Mouse (Mus musculus): ENCODE measurements at regions not wholly inside any gene's neighbourhood (a gene's known extent, or its start where the extent isn't known, plus 50 kb on each side); places are given as distances from the start of the nearest gene placed in this dataset.
A peak's percentile ranks its signal among the peaks of the same experiment; 100 is the strongest.
"Not testable (repeated sequence)": the region's sequence is repeated elsewhere in the genome, so short reads cannot be mapped to it uniquely, and the experiment has no call there.

DNA sequence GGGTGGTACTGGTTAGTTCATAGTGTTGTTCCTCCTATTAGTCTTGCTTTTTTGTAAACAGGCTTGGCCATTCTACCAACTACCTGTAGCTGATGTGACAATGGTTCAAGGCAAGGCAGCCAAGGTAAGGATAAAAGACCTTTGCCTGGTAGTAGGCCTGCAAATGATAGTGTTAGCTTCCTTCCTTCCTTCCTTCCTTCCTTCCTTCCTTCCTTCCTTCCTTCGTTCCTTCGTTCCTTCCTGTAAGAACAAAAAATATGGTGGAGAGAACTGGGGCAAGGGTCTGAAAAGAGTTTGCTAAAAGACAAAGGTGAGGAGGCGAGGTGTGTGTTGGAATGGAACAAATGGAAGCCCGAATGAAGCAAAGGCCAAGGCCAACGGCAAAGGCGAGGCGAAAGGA, 84.8 kb upstream of the Ezh2 start:
- DNase-seq = not testable (repeated sequence)

DNA sequence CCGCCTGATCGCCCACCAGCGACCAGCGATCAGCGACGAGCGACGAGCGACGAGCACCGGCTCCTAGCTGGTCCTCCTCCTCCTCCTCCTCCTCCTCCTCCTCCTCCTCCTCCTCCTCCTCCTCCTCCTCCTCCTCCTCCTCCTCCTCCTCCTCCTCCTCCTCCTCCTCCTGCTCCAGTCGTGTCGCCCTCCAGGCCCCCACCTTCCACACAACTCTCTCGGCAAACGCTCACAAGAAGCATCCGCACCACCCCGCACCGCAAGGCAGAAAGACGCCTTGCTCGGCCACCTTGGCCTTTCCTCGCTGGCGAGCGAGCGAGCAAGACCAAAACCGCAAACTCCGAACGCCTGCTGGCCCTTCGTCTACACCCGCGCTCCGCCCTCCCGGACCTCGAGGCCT, 77.6 kb upstream of the Ezh2 start:
- DNase-seq = peak; percentile 64

DNA sequence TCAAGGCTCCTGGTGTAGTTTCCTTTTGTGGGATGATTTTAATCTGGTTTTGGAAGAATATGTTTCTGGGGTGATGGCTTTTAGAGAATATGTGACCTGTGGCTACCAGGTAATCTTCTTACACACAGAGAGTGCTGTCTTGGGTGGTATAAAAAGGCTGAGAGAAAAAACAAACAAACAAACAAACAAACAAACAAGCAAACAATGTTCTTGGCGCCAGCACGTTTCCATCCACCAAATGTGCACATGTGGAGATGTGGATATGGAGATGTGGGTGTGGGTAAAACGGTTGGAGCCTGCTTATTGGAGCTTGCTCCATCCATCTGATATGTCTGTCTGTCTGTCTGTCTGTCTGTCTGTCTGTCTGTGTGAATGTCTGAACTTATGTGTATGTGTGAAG, 57.7 kb upstream of the Ezh2 start:
- peak; percentile 70 for DNase-seq

DNA sequence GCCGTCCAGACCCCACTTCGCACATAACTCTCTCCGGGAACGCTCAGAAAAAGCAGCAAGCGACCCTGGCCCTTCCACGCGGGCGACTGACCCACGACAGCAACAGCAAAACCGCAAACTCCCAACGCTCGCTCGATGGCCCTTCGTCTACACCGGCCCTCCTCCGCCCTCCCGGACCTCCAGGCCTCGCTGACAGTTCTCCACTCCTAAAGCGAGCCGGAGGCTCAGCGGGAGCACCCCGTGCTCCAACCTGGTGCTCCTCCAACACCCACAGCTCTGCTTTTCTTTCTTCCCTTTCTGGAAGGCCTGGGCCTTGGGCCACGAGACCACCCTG, 56.2 kb upstream of the Ezh2 start:
- not testable (repeated sequence) for DNase-seq

DNA sequence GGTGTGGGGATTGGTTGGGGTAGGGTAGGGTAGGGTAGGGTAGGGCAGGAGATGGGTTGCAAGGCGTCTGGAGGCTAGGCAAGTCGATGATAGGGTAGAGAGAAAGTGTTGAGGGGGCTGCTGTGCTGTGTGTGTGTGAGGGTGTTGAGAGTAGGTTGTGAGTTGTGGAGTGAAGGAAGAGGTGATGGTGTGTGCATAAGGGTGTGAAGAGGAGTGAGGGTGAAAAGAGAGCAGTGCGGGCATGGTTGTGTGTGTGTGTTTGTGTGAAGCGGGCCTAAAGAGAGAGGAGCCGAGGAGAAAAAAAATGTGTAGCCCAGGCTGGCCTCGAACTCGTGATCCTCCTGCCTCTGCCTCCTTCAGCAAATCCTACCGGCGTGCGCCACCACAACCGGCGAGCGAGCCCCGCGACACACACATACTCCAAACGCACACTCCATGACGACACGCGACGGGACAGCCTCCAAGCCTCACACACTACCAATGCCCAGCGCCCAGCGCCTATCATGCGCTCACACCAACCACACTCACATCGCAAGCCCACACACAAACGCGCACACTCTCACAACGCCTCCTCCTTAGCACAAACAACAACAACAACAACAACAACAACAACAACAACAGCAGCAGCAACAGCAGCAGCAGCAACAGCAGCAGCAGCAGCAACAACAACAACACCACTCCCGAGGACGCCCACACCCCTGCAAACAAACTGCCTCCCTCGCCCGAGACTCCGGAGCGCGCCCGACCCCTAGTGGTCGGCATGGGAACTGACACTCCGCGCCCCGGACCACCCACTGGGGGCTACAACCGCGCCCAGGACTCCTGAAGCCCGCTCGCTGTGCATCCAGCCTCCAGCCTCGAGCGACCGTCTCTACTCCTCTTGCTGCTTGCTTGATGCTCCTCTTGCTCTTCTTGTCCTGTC, 55.6 kb upstream of the Ezh2 start:
- peak; percentile 97 for DNase-seq

DNA sequence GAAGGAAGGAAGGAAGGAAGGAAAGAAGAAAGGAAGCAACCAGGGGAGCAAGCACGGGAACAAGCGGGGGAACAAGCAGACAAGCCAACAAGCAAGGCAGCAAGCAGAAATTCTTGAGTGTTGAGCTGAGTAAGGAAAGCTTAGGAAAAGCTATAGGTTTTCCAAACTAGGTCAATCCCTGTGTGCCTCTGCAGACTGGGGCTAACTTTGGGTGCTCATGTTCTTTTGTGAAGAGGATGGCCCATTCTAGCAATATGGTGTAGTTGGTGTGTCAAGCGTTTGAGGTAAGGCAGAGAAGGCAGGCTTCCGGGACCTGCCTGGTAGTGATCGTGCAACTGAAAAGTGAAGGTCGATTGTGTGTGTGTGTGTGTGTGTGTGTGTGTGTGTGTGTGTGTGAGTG, 54.8 kb upstream of the Ezh2 start:
- DNase-seq = peak; percentile 23

DNA sequence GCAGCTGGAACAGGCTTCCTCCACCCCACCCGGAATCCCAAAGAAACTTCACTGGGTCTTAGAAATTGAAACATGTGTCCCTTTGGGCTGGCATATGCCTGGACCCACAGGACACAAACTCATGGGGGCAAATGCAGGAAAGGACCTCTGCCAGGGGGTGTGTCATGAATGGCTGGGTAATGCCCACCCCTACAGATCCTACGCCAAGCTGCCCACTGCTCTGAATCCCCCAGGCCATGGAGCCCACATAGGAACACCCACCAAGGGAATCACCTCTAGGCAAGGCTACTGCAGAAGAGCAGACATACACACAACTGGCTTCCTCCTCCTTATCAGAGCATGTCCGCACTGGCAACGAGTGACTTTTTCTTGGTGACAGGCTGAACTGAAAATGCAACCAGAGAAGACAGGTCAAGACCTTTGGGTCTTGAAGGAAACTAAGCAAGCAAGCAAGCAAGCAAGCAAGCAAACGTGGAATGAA, 54.4 kb upstream of the Ezh2 start:
- DNase-seq = peak; percentile 20

DNA sequence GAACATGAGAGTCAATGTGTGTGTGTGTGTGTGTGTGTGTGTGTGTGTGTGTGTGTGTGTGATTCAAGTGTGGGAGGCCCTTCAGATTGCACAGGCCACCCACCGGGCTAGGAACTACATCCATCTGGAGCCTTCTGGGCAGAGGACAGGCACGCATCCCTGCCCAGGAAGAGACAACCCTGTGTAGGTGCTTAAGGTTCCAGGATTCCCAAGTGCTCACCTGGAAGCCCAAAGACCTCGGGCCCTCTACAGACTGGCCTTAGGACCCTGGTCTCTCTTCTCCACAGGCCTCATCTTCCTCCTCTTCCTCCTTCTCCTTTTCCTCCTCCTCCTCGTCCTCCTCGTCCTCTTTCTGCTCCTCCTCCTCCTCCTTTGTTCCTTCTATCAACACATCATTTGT, 53.8 kb upstream of the Ezh2 start:
- DNase-seq = no peak

DNA sequence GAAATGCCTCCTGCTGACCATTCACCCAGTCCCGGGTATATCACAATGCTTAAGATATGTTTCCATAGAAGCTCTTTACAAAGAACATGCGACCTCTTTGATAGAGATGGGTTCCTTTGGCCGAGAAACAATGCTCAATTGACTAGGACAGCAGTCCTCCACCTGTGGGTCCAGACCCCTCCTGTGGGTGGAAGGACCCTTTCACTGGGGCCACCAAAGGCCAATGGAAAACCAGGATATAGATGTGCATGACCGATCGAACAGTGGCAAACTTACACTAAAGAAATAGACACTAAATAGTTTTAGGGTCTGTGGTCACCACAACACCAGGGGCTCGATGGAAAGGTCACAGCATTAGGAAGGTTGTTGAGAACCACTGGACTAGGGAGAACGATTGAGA, 53.2 kb upstream of the Ezh2 start:
- no peak for DNase-seq

DNA sequence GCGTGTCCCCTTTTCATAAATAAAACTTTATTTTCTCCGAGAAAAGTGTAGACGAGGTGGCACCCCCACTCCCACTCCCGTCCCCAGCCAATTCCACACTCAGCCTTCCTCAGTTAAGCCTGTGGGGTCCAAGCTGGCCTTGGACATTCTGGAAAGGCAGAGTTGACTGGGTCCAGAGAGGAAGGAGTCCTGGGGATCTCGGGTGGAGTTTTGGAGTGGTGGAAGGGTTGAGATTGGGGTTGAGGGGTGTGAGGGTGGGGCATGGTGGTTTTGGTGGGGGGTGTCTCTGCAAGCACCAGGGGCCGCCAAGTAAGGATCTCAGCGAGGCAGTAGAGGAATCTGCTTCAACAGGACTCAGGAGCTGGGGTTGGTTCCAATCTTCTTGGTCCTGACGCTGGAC, 52.7 kb upstream of the Ezh2 start:
- DNase-seq = no peak

DNA sequence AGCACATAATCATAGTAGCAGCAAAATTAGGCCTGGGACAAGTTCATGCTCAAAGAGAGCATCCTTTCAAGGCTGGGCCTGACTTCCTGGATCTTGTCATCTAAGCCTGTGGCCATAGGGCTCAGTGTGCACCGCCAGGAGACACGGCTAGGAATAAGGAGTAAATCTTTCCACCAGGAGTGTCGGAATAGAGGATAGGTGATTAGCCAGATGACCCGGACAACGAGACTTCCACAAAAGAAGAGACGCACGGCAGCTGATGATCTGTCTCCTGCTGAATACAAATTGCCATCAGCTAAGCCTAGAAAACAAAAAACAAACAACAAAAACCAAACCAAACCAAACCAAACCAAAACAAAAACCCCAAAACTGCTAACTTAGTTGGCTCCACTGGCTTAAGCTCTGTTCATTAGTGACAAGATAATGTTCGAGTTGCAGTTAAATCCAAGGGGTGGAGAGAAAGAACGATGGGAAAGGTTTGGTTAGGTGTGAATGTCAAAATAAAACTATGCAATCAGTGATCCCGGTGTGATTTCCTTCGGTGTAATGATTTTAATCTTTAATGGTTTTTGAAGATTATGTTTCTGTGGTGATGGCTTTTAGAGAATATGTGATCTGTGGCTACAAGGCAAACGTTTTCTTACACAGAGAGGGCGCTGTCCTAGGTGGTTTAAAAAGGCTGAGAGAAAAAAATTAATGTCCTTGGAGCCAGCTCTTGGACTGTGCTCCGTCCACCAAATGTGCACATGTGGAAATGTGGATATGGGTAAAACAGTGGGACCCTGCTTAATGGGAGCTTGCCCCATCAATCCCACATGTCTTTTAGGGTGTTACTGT, 51.8 kb upstream of the Ezh2 start:
- no peak for DNase-seq

DNA sequence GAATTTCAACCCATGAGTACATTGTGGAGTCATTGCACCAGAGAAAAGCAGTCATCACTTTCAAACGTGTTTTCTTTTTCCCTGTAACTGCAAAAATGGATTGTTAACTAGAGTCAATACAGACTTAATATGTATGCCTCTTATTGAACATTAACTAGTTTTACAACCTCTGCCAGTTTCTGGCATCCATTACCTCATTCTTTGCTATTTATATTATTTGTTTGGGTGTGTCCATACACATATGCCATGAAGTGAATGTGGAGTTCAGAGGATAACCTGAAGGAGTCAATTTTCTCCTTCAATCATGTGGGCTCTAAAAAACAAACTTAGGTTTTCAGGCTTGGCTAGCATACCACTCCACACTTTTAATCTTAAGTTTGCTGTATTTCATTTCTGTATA, 50.9 kb upstream of the Ezh2 start:
- no peak for DNase-seq
